Mouse (Mus musculus) CD4-positive, CD25-positive, alpha-beta regulatory T cell, adult 2 months (primary cell): Measurements from ENCODE around the gene Efcab2.
A peak's percentile ranks its signal among the peaks of the same experiment; 100 is the strongest.

Experiments
- DNase-seq: peaks from one replicate; pipeline ENCODE4 v3.0.0-alpha.2; 2012; ENCODE audit warnings: low read depth, low spot score

Efcab2 gene

GRCm38 (mm10) chr1:178405951-178406711, at the start of gene Efcab2:
Gene Efcab2 (plus strand): TSS chr1:178406085.
- peak; percentile 96 for DNase-seq

GRCm38 (mm10) chr1:178357776-178358710, 47.8 kb upstream of the Efcab2 start:
- no peak for DNase-seq

- DNase-seq, result no peak
These were observed 45.6 kb upstream of the Efcab2 start for GRCm38 (mm10) chr1:178360264-178360663.

GRCm38 (mm10) chr1:178360702-178361101, 45.2 kb upstream of the Efcab2 start:
- peak; percentile 39 for DNase-seq

GRCm38 (mm10) chr1:178365171-178365570, 40.7 kb upstream of the Efcab2 start:
- no peak for DNase-seq

GRCm38 (mm10) chr1:178368121-178368520, 37.8 kb upstream of the Efcab2 start:
- no peak for DNase-seq

GRCm38 (mm10) chr1:178368548-178369271, 37.2 kb upstream of the Efcab2 start:
- peak; percentile 95 for DNase-seq

- peak; percentile 68 for DNase-seq
These were observed 36.6 kb upstream of the Efcab2 start for GRCm38 (mm10) chr1:178369272-178369651.

GRCm38 (mm10) chr1:178372681-178373080, 33.2 kb upstream of the Efcab2 start:
- DNase-seq, result no peak

GRCm38 (mm10) chr1:178375381-178375780, 30.5 kb upstream of the Efcab2 start:
- DNase-seq, result no peak

- peak; percentile 22 for DNase-seq
These were observed 29.8 kb upstream of the Efcab2 start for GRCm38 (mm10) chr1:178376061-178376460.

- DNase-seq, result no peak
These were observed 29.0 kb upstream of the Efcab2 start for GRCm38 (mm10) chr1:178376907-178377306.

- no peak for DNase-seq
These were observed 27.8 kb upstream of the Efcab2 start for GRCm38 (mm10) chr1:178378115-178378514.

- no peak for DNase-seq
These were observed 26.7 kb upstream of the Efcab2 start for GRCm38 (mm10) chr1:178379224-178379623.

GRCm38 (mm10) chr1:178382165-178382564, 23.7 kb upstream of the Efcab2 start:
- DNase-seq, result no peak

GRCm38 (mm10) chr1:178388802-178389201, 17.1 kb upstream of the Efcab2 start:
- no peak for DNase-seq

- no peak for DNase-seq
These were observed 16.5 kb upstream of the Efcab2 start for GRCm38 (mm10) chr1:178389401-178389800.

GRCm38 (mm10) chr1:178392970-178393369, 12.9 kb upstream of the Efcab2 start:
- DNase-seq, result peak; percentile 24

GRCm38 (mm10) chr1:178395091-178395490, 10.8 kb upstream of the Efcab2 start:
- no peak for DNase-seq

GRCm38 (mm10) chr1:178396383-178396782, 9.5 kb upstream of the Efcab2 start:
- DNase-seq, result no peak

GRCm38 (mm10) chr1:178399879-178400278, 6.0 kb upstream of the Efcab2 start:
- no peak for DNase-seq

GRCm38 (mm10) chr1:178400652-178401051, 5.2 kb upstream of the Efcab2 start:
- DNase-seq, result no peak
